Mouse (Mus musculus) cerebellum, postnatal 36 days (tissue): ENCODE measurements around the gene Tada3.

Source experiments
- DNase-seq, 2 experiments: peaks; one replicate each; pipeline ENCODE4 v3.0.0; 2021 to 2022; ENCODE audit warnings: mixed read lengths in 2 of 2

The Tada3 gene

GRCm38 (mm10) chr6:113377496-113378385, at the start of gene Tada3, which contains the start of gene Arpc4:
Gene Tada3 (minus strand): TSS chr6:113377883.
Gene Arpc4 (plus strand): TSS chr6:113378115.
- DNase-seq: peak; percentile 89 to 92

GRCm38 (mm10) chr6:113427397-113427796, 49.7 kb upstream of the Tada3 start:
- DNase-seq: no peak

DNA sequence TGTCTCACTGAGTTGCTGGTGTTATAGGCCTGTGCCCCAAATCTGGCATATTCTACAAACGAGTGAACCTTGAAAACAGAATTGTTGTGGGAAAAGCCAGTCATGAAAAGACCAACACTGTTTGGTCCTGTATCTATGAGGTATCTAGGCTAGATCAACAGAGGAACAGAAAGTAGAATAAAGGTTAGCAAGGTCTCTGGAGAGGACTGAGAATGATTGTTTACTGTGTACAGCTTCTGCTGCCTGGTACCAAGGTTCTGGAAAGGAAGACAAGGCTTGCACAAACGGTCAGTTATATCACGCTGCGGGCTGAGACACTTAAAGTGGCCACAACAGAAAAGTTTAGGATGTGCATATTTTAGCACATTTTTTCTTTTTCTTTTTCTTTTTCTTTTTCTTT, 49.0 kb upstream of the Tada3 start:
- no peak for DNase-seq

GRCm38 (mm10) chr6:113424187-113424586, 46.5 kb upstream of the Tada3 start:
- no peak for DNase-seq

DNA sequence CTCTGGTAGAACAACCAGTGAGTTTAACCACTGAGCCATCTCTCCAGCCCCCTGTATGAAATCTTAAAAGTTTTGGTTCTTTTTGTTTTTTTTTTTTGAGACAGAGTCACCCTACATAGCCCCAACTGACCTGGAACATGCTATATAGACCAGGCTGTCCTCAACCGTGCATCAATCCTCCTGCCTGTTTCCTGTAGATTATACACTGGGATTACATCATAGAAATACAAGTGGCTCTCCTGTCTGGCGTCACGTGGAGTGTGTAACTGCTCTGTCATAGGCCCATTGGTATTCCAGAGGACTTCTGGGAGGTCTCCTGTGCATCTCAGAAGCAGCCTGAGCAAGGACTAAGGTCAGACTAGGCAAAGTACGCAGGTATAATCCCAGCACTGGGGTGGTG, 45.3 kb upstream of the Tada3 start:
- DNase-seq: no peak

- DNase-seq: peak; percentile 99
Observed at GRCm38 (mm10) chr6:113419199-113419587, 41.5 kb upstream of the Tada3 start, which contains the start of gene Rpusd3. Gene Rpusd3 (minus strand): TSS chr6:113419340.

- peak; percentile 14 to 23 for DNase-seq
Observed at GRCm38 (mm10) chr6:113418441-113419198, 40.9 kb upstream of the Tada3 start.

GRCm38 (mm10) chr6:113416416-113416815, 38.7 kb upstream of the Tada3 start:
- DNase-seq: peak in 1 of 2 experiments; percentile 25

DNA sequence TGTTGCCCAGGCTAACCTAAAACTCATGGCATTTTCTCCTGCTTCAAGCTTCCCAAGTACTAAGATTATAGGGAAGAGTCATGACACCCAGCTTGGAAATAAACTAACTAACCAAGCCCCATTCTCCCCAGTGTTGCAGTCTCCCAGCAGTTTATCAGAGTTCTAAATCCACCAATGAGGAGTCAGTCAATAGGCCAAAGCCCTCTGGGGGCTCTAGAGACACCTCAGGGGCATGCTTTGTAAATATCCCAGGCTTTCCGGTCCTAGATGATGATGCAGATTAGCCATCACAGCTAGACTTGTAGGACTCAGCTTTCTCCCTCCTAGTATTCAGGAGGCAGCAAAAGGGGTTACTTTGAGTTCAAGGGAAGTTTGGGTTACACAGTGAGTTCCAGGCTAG, 32.3 kb upstream of the Tada3 start:
- DNase-seq: no peak

GRCm38 (mm10) chr6:113406683-113407082, 29.0 kb upstream of the Tada3 start:
- DNase-seq: no peak

DNA sequence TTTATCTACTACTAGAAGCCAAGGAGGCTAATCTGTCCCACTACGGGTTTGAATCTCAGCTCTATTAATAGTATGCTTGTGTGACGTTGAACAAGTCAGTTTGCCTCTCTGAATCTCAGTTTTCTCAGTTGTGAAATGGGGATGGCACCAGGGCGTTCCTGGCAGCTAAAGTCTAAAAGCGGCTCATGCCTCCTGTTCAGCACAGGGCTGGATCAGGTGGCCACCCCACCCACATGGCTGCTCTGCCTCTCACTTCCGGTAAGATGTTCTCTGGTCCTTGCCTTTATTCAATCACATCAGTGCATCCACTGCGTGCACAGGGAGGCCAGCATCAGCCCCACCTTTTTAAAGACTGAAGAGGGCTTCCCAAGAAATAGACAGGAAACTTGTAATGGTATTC, 27.8 kb upstream of the Tada3 start:
- DNase-seq: no peak

GRCm38 (mm10) chr6:113404649-113405448, 27.2 kb upstream of the Tada3 start:
- no peak for DNase-seq

- no peak for DNase-seq
Observed at GRCm38 (mm10) chr6:113402094-113402493, 24.4 kb upstream of the Tada3 start.

DNA sequence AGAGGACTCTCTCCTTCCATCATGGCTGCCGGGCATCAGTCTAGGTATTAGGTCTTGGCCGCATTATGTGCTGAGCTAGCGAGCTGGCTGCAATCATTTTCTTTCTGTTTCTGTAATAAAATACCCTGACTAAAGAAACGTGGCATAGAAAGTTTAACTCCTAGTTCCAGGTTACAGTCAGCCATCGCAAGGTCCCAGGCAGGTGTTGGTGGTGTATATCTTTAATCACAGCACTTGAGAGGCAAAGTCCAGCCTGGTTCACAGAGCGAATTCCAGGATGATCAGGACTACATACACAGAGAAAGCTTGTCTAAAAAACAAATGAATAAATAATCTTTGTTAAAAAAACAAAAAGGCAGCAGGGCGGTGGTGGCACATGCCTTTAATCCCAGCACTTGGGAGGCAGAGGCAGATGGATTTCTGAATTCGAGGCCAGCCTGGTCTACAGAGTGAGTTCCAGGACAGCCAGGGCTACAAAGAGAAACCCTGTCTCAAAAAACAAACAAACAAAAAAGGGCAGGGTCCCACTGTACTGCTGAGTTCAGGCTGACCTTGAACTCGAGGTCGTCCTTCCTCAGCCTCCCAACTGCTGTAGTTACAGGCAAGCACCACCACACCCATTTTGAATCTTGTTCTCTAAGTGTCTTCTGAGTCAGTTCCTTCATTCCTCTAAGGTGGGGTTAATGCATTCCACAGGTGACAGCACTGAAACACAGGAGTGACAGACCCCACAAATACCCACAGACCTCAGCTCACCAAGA, 18.8 kb upstream of the Tada3 start:
- no peak for DNase-seq

- DNase-seq: no peak
Observed at GRCm38 (mm10) chr6:113395501-113395900, 17.8 kb upstream of the Tada3 start.

- DNase-seq: no peak
Observed at GRCm38 (mm10) chr6:113394811-113395210, 17.1 kb upstream of the Tada3 start.

GRCm38 (mm10) chr6:113393951-113394350, 16.3 kb upstream of the Tada3 start:
- no peak for DNase-seq

- peak; percentile 49 to 55 for DNase-seq
Observed at GRCm38 (mm10) chr6:113392387-113393071, 14.8 kb upstream of the Tada3 start.

GRCm38 (mm10) chr6:113392015-113392386, 14.3 kb upstream of the Tada3 start:
- no peak for DNase-seq

GRCm38 (mm10) chr6:113390715-113391114, 13.0 kb upstream of the Tada3 start:
- DNase-seq: no peak

DNA sequence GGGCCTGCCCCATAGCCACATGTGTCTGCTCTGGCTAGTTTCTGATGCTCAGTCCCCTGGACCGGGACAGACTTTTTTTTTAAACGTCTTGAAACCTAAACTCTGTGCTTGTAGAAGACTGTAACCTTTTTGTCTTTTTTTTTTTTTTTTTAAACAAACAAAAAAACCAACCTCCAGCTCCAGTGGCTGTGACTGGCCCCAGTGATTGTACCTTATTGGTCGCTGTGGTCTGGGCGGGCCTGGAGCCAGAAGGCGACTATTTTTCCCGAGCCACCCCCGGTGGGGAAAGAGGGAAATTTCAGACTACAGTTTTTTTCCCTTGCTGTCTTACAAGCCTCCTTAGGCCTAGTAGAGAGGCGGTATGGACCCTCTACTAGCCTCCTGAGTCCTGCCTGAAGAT, 11.3 kb upstream of the Tada3 start, which contains the start of gene Ttll3:
Gene Ttll3, plus strand, starts transcription at position 301 of the 400 bp plus-strand sequence.
- no peak for DNase-seq
